Mouse (Mus musculus): ENCODE measurements around the gene Gm10024. TPM values are rescaled to one million over a fixed set of nuclear protein-coding genes. Genes with fewer than 3 reads are reported as not detected.
"Not testable (repeated sequence)": the region's sequence is repeated elsewhere in the genome, so short reads cannot be mapped to it uniquely, and the experiment has no call there.

The Gm10024 gene
- not detected for total RNA-seq (2021)

GRCm38 (mm10) chr10:77711157-77711556 lies at the start of gene Gm10024:
TSS of gene Gm10024 (plus strand) at chr10:77711457.
- DNase-seq (ENCODE audit: low spot score in 2 of 2); intact Hi-C loops (cut with DNase I): not testable (repeated sequence)

GRCm38 (mm10) chr10:77663949-77664665 lies 47.1 kb upstream of the Gm10024 start:
- intact Hi-C loops (cut with DNase I) = no loop called here
- DNase-seq (ENCODE audit: low spot score in 2 of 2) = no peak

- intact Hi-C loops (cut with DNase I) = no loop called here
- no peak for DNase-seq (ENCODE audit: low spot score in 2 of 2)
Measured at GRCm38 (mm10) chr10:77666342-77666741, 44.9 kb upstream of the Gm10024 start.

GRCm38 (mm10) chr10:77667402-77667801 lies 43.9 kb upstream of the Gm10024 start:
- DNase-seq (ENCODE audit: low spot score in 2 of 2) = peak in 1 of 2 experiments; percentile 79
- intact Hi-C loops (cut with DNase I) = no loop called here

- no peak for DNase-seq (ENCODE audit: low spot score in 2 of 2)
- intact Hi-C loops (cut with DNase I) = no loop called here
Measured at GRCm38 (mm10) chr10:77670710-77671109, 40.5 kb upstream of the Gm10024 start.

DNA sequence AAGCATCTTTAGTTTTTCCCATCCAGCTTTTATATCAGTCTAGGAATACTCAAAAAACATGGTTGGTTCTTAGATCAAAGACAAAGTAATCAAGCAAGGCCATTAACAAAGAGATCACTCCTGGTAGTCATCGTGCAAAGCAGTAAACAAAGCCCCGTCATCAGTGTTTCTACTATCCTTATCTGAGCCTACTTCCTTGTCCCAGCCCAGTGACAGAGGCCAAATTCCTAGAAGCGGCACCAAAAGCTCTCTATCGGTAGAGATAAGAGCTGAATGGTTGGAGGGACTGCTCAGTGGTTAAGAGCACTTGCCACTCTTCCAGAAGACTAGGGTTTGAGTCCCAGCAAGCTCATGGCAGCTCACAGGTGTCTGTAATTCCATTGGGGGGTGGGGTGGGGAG lies 39.7 kb upstream of the Gm10024 start:
- no peak for DNase-seq (ENCODE audit: low spot score in 2 of 2)
- intact Hi-C loops (cut with DNase I) = no loop called here

DNA sequence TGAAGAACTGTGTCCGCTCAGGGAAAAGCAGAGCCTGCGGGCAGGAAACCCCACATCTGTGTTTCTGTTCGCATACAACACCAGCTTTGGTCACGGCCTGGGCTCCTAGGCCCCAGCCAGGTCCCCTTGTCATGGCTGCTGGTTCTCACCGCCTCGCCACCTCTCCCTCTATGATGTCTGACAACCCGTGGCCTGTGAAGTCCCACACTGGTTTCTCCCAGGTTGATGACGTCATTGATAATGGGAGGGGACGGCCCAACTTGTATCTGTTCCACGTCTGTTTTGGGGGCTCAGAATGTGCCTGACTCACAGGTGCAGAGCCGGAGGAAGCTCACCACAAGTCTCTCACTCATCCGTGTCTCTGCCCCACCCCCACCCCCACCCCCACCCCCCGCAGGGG lies 37.5 kb upstream of the Gm10024 start:
- intact Hi-C loops (cut with DNase I) = no loop called here
- DNase-seq (ENCODE audit: low spot score in 2 of 2) = no peak

- intact Hi-C loops (cut with DNase I) = no loop called here
- DNase-seq (ENCODE audit: low spot score in 2 of 2) = no peak
Measured at GRCm38 (mm10) chr10:77677562-77677961, 33.7 kb upstream of the Gm10024 start.

DNA sequence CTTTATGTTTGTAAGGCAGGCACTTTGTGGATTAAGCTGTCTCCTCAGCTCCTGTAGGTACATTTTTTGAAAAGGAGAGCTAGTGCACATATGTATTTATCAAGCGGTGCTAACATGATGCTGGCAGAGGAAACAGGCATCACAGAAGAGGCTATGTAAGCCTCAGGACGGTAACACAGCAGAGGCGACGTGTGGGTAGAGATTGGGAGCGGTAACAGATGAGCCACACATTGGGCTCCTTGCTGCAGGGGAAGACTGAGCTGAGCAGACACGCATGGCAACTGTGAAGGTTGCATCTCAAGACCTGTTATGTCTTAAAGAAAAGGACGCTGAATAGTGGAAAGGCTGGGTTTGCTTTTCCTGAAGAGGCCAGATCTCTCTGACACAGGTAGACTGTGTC lies 28.3 kb upstream of the Gm10024 start:
- DNase-seq (ENCODE audit: low spot score in 2 of 2) = peak in 1 of 2 experiments; percentile 64
- intact Hi-C loops (cut with DNase I) = no loop called here

- DNase-seq (ENCODE audit: low spot score in 2 of 2) = no peak
- intact Hi-C loops (cut with DNase I) = no loop called here
Measured at GRCm38 (mm10) chr10:77684181-77684580, 27.1 kb upstream of the Gm10024 start.

- intact Hi-C loops (cut with DNase I) = no loop called here
- no peak for DNase-seq (ENCODE audit: low spot score in 2 of 2)
Measured at GRCm38 (mm10) chr10:77685895-77686664, 25.2 kb upstream of the Gm10024 start, which contains the start of gene Tspear. TSS of gene Tspear (plus strand) at chr10:77686569.

DNA sequence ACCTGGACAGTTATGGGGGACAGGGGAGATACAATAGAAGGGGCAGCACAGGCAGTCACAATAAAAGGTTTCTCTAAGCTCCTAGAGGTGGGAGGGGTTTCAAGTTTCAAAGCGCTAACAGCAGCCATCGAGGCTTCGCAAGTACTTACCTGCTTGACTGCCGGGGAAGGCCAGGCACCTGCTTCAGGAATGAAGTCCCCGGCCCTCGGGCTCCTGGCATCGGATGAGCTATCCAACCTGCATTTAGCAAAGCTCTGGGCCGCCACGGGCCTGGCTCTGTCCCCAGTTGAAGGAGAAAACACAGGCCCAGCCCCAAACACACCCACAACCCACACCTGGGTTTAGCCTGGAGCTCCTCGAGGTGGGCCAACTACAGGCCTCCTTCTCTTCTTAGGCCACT lies 24.2 kb upstream of the Gm10024 start:
- intact Hi-C loops (cut with DNase I) = no loop called here
- no peak for DNase-seq (ENCODE audit: low spot score in 2 of 2)

GRCm38 (mm10) chr10:77690356-77690807 lies 20.9 kb upstream of the Gm10024 start, which contains the start of gene Gm19402:
TSS of gene Gm19402 (minus strand) at chr10:77690757.
- DNase-seq (ENCODE audit: low spot score in 2 of 2); intact Hi-C loops (cut with DNase I): not testable (repeated sequence)

- DNase-seq (ENCODE audit: low spot score in 2 of 2) = no peak
- intact Hi-C loops (cut with DNase I) = no loop called here
Measured at GRCm38 (mm10) chr10:77697133-77697532, 14.1 kb upstream of the Gm10024 start, which contains the start of gene Gm9508. TSS of gene Gm9508 (minus strand) at chr10:77697233.

- intact Hi-C loops (cut with DNase I) = no loop called here
- DNase-seq (ENCODE audit: low spot score in 2 of 2) = no peak
Measured at GRCm38 (mm10) chr10:77706326-77706725, 4.9 kb upstream of the Gm10024 start, which contains the start of gene Gm10272. TSS of gene Gm10272 (plus strand) at chr10:77706626.

DNA sequence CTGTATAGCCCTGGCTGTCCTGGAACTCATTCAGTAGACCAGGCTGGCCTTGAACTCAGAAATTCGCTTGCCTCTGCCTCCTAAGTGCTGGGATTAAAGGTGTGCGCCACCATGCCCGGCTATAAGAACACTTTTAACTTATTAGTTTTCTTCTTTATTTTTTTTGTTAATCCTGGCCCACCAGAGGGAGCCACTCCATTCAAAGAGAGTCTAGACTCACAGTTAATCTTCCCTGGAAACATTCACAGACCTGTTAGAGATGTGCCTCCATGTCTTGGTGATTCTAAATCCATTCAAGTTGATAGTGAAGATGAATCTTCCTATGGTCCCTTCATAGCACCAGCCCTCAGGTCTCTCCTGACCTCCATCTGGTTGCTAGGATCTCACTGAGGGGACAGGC lies 1.4 kb upstream of the Gm10024 start:
- intact Hi-C loops (cut with DNase I) = no loop called here
- no peak for DNase-seq (ENCODE audit: low spot score in 2 of 2)

DNA sequence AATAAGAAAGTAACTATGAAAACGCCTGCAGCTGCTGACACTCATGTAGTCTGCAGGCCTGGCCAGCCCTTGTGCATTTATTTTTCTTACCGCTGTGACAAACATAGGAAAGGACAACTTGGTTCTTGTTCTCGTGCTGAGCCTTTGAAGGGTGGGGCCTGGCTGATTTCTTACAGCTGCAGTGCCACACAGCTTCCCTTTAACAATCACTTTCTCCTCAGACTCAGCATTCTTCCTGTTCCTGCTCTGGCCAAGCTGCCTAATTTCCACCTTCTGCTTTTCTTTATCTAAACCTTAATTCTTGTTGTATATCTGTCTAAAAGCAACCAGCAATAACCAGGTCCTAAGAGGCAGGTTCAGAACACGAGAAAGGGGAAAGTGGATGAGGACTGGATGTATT lies 2.5 kb downstream of the Gm10024 start:
- intact Hi-C loops (cut with DNase I) = no loop called here

DNA sequence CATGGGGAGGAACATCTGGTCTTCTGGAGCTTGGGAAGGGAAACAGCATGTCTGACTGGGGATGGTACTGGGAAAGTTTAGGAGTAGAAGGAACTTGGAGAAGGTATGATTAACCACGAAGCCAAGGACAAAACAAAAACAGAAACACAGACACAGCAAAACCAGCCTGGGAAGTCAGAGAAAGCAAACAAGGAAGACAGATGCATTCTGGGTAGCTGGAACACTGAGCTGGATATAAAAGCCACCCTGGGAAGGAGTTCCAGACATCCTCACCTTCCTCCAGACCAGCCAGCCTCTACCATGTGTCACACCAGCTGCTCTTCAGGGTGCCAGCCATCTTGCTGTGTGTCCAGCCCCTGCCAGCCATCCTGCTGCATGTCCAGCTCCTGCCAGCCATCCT lies 4.2 kb downstream of the Gm10024 start, which contains the start of gene Gm10142:
Gene Gm10142, plus strand, starts transcription at position 301 of the 400 bp plus-strand sequence.
- intact Hi-C loops (cut with DNase I) = no loop called here
- no peak for DNase-seq (ENCODE audit: low spot score in 2 of 2)

More for the DNA sequence above, 2.5 kb downstream of the Gm10024 start:
- DNase-seq (ENCODE audit: low spot score in 2 of 2) = no peak

GRCm38 (mm10) chr10:77720299-77720698 lies 9.0 kb downstream of the Gm10024 start, which contains the start of gene Krtap12-1:
TSS of gene Krtap12-1 (plus strand) at chr10:77720599.
- intact Hi-C loops (cut with DNase I); DNase-seq (ENCODE audit: low spot score in 2 of 2): not testable (repeated sequence)

- DNase-seq (ENCODE audit: low spot score in 2 of 2) = no peak
- intact Hi-C loops (cut with DNase I) = loop anchor here (5.0 kb wide), 2 partner anchors 152 to 212 kb away; no protein-coding TSS in a partner anchor
Measured at GRCm38 (mm10) chr10:77724855-77725254, 13.6 kb downstream of the Gm10024 start.

Data from left cerebral cortex, postnatal 25 days (tissue).